Mouse (Mus musculus) midbrain, embryonic 13.5 days (tissue): Measurements from ENCODE around the gene Gm3573. TPM values are rescaled to one million over a fixed set of nuclear protein-coding genes. Genes with fewer than 3 reads are reported as not detected.
"Not testable (repeated sequence)": the region's sequence is repeated elsewhere in the genome, so short reads cannot be mapped to it uniquely, and the experiment has no call there.

Experiments used
- ATAC-seq: fragments of 200-750 bp; cut with Nextera tagmentation; 2 replicates; pipeline ENCODE4 v1.8.0; 2017; ENCODE audit warnings: mild to moderate bottlenecking, moderate TSS enrichment, moderate library complexity
- H3K27ac ChIP-seq: fragments of 300-500 bp; sonication (generic); 2 replicates; pipeline ENCODE4 v1.5.1; 2015; ENCODE audit warnings: inconsistent platforms, mild to moderate bottlenecking, moderate library complexity
- H3K27me3 ChIP-seq: fragments of 300-500 bp; sonication (generic); 2 replicates; pipeline ENCODE4 v1.6.1; 2015; ENCODE audit warnings: mild to moderate bottlenecking, inconsistent platforms
- H3K36me3 ChIP-seq: fragments of 300-500 bp; sonication (generic); 2 replicates; pipeline ENCODE4 v1.6.1; 2015; ENCODE audit warnings: mild to moderate bottlenecking, inconsistent platforms
- H3K4me1 ChIP-seq: fragments of 300-500 bp; sonication (generic); replicated peaks from 2 replicates; pipeline ENCODE4 v1.6.1; 2015; ENCODE audit warnings: inconsistent platforms
- H3K4me2 ChIP-seq: fragments of 300-500 bp; sonication (generic); replicated peaks from 2 replicates; pipeline ENCODE4 v1.6.1; 2015; ENCODE audit warnings: moderate library complexity, mild to moderate bottlenecking, inconsistent platforms
- H3K4me3 ChIP-seq: fragments of 300-500 bp; sonication (generic); replicated peaks from 2 replicates; pipeline ENCODE4 v1.5.1; 2015; ENCODE audit warnings: mild to moderate bottlenecking, inconsistent platforms
- H3K9ac ChIP-seq: fragments of 300-500 bp; sonication (generic); replicated peaks from 2 replicates; pipeline ENCODE4 v1.6.1; 2015; ENCODE audit warnings: mild to moderate bottlenecking, inconsistent platforms
- H3K9me3 ChIP-seq: fragments of 300-500 bp; sonication (generic); 2 replicates; pipeline ENCODE4 v1.6.1; 2016; ENCODE audit warnings: mild to moderate bottlenecking, inconsistent platforms
- WGBS: fragments of 180-500 bp; shearing (Covaris S2); methylation state at CpG from one replicate; pipeline ENCODE4 v1.1.7; 2015; 5-methylcytosine and 5-hydroxymethylcytosine counted together
- polyA plus RNA-seq: library from polyadenylated mRNA; unstranded; fragments of >200 nt; fragmentation: Nextera tagmentation; extraction: Ambion mirVana; gene quantifications from 2 replicates; pipeline ENCODE4 v1.2.1, GENCODE M21; 2015

Gene Gm3573
- not detected in 2 replicates for polyA plus RNA-seq

DNA sequence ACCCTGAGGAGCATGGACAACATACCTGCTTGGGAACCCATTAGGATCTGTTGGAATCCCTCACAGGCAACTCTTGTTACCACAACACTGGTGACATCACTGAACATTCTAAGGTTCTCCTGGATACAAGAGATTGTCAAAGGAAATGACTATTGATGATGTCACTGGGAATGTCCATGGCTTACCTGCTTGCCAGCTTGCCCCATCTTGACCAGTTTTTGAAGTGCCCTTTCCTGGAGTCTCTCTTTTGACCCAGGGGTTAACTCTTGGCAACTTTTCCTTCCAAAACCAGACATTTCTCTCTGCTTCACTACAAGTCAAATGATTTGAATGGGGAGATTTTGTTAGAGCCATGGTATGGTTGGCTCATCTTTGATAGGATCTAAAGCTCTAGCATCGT, at the start of gene Gm3573:
TSS of gene Gm3573 (minus strand) at position 101 of the 400 bp plus-strand sequence.
- not testable (repeated sequence) for H3K4me2 ChIP-seq, H3K9ac ChIP-seq, H3K27ac ChIP-seq, H3K36me3 ChIP-seq, H3K4me3 ChIP-seq, H3K9me3 ChIP-seq, ATAC-seq, H3K4me1 ChIP-seq, H3K27me3 ChIP-seq
- WGBS: no CpG with 5 or more reads among the region's 1 CpGs

DNA sequence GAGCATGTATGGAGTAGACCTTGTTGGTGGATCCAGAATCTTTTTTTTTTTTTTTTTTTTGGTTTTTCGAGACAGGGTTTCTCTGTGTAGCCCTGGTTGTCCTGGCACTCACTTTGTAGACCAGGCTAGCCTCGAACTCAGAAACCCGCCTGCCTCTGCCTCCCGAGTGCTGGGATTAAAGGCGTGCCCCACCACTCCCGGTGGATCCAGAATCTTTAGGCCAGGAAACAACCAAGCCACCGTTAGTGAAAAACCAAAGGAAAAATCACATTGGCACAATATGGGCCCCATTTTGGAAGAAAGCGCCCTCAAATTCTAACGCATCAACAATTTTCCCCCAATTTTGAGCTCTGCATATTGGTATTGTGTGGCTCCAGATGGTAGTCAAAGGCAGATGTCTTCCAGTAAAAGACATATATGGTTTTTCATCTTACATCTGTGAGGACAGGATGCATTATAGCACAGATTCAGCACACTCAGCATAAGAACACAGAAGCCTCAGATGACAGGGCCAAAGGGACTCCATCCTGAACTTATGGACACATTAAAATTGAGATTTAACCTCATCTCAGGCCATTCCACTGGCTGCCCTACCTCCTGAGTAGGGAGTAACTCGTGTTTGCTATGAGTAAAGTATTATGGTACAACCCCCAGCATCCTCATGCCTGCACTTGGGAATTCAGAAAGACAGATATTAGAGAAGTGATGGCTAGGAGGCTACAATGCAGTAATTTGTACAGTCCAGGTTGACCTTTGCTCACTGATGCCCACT, 26.4 kb upstream of the Gm3573 start:
- H3K9me3 ChIP-seq, H3K27me3 ChIP-seq, H3K27ac ChIP-seq, ATAC-seq, H3K36me3 ChIP-seq, H3K4me1 ChIP-seq, H3K4me2 ChIP-seq, H3K9ac ChIP-seq, H3K4me3 ChIP-seq: not testable (repeated sequence)
- WGBS: 72% methylated on average over 8 of the region's 10 CpGs

DNA sequence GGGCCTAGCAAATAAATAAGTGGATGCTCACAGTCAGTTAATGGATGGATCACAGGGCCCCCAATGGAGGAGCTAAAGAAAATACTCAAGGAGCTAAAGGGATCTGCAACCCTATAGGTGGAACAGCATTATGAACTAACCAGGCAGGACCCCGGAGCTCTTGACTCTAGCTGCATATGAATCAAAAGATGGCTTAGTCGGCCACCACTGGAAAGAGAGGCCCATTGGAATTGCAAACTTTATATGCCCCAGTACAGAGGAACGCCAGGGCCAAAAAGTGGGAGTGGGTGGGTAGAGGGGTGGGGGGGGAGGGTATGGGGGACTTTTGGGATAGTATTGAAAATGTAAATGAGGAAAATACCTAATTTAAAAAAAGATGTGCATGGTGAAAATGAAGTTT, 6.7 kb downstream of the Gm3573 start:
- WGBS: 89% methylated on average over 3 of the region's 3 CpGs

DNA sequence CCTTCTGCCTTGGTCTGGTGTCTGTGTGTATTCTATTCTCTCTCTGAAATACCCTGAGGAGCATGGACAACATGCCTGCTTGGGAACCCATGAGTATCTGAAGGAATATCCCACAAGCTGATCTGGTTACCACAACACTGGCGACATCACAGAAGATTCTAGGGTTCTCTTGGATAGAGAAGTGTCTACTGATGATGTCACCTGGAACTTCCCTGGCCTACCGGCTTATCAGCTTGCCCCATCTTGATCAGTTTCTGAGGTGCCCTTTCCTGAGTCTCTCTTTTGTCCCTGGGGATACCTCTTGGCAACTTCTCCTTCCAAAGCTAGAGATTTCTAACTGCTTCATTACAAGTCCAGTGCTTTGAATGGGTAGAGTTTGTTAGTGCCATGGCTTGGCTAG, 28.1 kb downstream of the Gm3573 start, which contains the start of gene Gm17027:
TSS of gene Gm17027 (minus strand) at position 101 of the 400 bp plus-strand sequence.
- WGBS: 97% methylated on average over 2 of the region's 2 CpGs

More for the DNA sequence above, 6.7 kb downstream of the Gm3573 start:
- not testable (repeated sequence) for ATAC-seq, H3K4me2 ChIP-seq, H3K9me3 ChIP-seq, H3K27ac ChIP-seq, H3K27me3 ChIP-seq, H3K4me3 ChIP-seq, H3K36me3 ChIP-seq, H3K9ac ChIP-seq, H3K4me1 ChIP-seq

More for the DNA sequence above, 28.1 kb downstream of the Gm3573 start, which contains the start of gene Gm17027:
- not testable (repeated sequence) for H3K4me1 ChIP-seq, H3K9me3 ChIP-seq, H3K36me3 ChIP-seq, H3K27me3 ChIP-seq, H3K9ac ChIP-seq, H3K27ac ChIP-seq, ATAC-seq, H3K4me3 ChIP-seq, H3K4me2 ChIP-seq

Other genes with a start within 250 kb of the Gm3573 start
- gene 1700024B05Rik, start 246.8 kb downstream of the Gm3573 start, polyA plus RNA-seq: not detected in 2 replicates
- gene Gm6401, start 222.9 kb downstream of the Gm3573 start, polyA plus RNA-seq: not detected in 2 replicates
- gene Gm3543, start 207.5 kb downstream of the Gm3573 start, polyA plus RNA-seq: not detected in 2 replicates
- not detected in 2 replicates for gene Gm7951, start 73.4 kb downstream of the Gm3573 start, polyA plus RNA-seq
- gene Gm17027, start 28.2 kb downstream of the Gm3573 start, polyA plus RNA-seq: not detected in 2 replicates
- gene Gm17026, start 69.3 kb upstream of the Gm3573 start, polyA plus RNA-seq: not detected in 2 replicates
- not detected in 2 replicates for gene Gm9611, start 106.6 kb upstream of the Gm3573 start, polyA plus RNA-seq
- gene Gm7995, start 119.4 kb upstream of the Gm3573 start, polyA plus RNA-seq: not detected in 2 replicates
- not detected in 2 replicates for gene Gm8005, start 248.9 kb upstream of the Gm3573 start, polyA plus RNA-seq